ENCODE assay signal across 22 mouse cellular contexts in genomic region chrX:145501666-145502355, GRCm38 (mm10). TPM values are rescaled to one million over a fixed set of nuclear protein-coding genes. Genes with fewer than 3 reads are reported as not detected.
DNase-seq lines count a peak whose midpoint lies in the region; ATAC-seq and TF ChIP-seq lines count a peak whose summit lies in the region.
"Had no signal": no experiment of that assay in that cellular context is flagged by ENCODE, and none has a peak within 500 bp of the region (broad histone marks: within the 10 kb centered on the region; RNA-seq: fewer than 3 reads in every experiment).

No protein-coding gene starts in this region.

- no peaks in the 10 kb centered on the region for H3K36me3 ChIP-seq in neural tube, embryonic 12.5 days
- H3K36me3 ChIP-seq: embryonic facial prominence, embryonic 15.5 days; heart, embryonic 10.5 days; midbrain, embryonic 13.5 days; neural tube, embryonic 15.5 days had no signal

- no peaks in the 10 kb centered on the region for H3K27me3 ChIP-seq in neural tube, embryonic 12.5 days (replicated peaks)
- H3K27me3 ChIP-seq: embryonic facial prominence, embryonic 15.5 days; neural tube, embryonic 15.5 days had no signal

- no peaks in the 10 kb centered on the region for H3K9me3 ChIP-seq in neural tube, embryonic 12.5 days
- H3K9me3 ChIP-seq: embryonic facial prominence, embryonic 15.5 days; heart, embryonic 10.5 days; midbrain, embryonic 13.5 days; neural tube, embryonic 15.5 days had no signal

- no peak for ATAC-seq in neural tube, embryonic 12.5 days (ENCODE audit: low FRiP score, low read depth)
- ATAC-seq: forebrain, postnatal 0 days; midbrain, embryonic 13.5 days; Patski had no signal

- DNase-seq in gastrocnemius, adult 2 months: no peak
- DNase-seq in gastrocnemius, postnatal 10 days: no peak
- peak; percentile 36 to 37 for DNase-seq in kidney, adult 8-10 months
- no peak for DNase-seq in kidney, postnatal 10 days
- DNase-seq in neural tube, embryonic 10.5 days (ENCODE audit: extremely low spot score, low spot score): no peak
- DNase-seq in layer of hippocampus, adult 11-12 months (ENCODE audit: low spot score): no peak
- no peak for DNase-seq in lung, adult 18-20 months
- DNase-seq: adrenal gland, adult 8-10 months; cerebellum, adult 8-10 months; forebrain, postnatal 0 days; heart, postnatal 14 days; lung, postnatal 14 days; right cerebral cortex, postnatal 14 days; spleen, adult 18-20 months; thymus, postnatal 36 days had no signal

- no peak overlapping the region for H3K9ac ChIP-seq in neural tube, embryonic 12.5 days
- H3K9ac ChIP-seq: embryonic facial prominence, embryonic 15.5 days; forebrain, postnatal 0 days; midbrain, embryonic 13.5 days; neural tube, embryonic 15.5 days had no signal

- no peak overlapping the region; the same call in 1 of the 2 replicates for H3K27ac ChIP-seq in gastrocnemius, adult 2 months
- H3K27ac ChIP-seq in neural tube, embryonic 12.5 days: no peak overlapping the region
- H3K27ac ChIP-seq: embryonic facial prominence, embryonic 15.5 days; heart, embryonic 10.5 days; kidney, postnatal 0 days; midbrain, embryonic 13.5 days; neural tube, embryonic 15.5 days had no signal

- H3K4me3 ChIP-seq in gastrocnemius, adult 2 months: peak overlapping the region; percentile 74
- H3K4me3 ChIP-seq in neural tube, embryonic 12.5 days: no peak overlapping the region
- H3K4me3 ChIP-seq: embryonic facial prominence, embryonic 15.5 days; heart, embryonic 10.5 days; midbrain, embryonic 13.5 days; neural tube, embryonic 15.5 days had no signal

- intact Hi-C loops in gastrocnemius, adult 2 months (cut with DNase I): loop anchor here (5.0 kb wide), 1 partner anchor 35 kb away; no protein-coding TSS in a partner anchor

- WGBS in neural tube, embryonic 12.5 days: 51% methylated on average over 8 of the region's 8 CpGs

- TF ChIP-seq CTCF in gastrocnemius, adult 2 months (IDR thresholded peaks at IDR 0.05): no peak

- no peaks in the 10 kb centered on the region for H3K4me1 ChIP-seq in neural tube, embryonic 12.5 days
- H3K4me1 ChIP-seq: embryonic facial prominence, embryonic 15.5 days; heart, embryonic 10.5 days; midbrain, embryonic 13.5 days; neural tube, embryonic 15.5 days had no signal

- H3K4me2 ChIP-seq in neural tube, embryonic 12.5 days (replicated peaks): 0 out of 2 replicates have a peak overlapping the region, but pooled peaks have one; percentile 2
- H3K4me2 ChIP-seq: embryonic facial prominence, embryonic 15.5 days; midbrain, embryonic 13.5 days; neural tube, embryonic 15.5 days had no signal

RNA-seq across cellular contexts. Expression of gene Amot, which starts 3.2 kb away (rescaled TPM):
- total RNA-seq in gastrocnemius, adult 2 months (2021): 100 to 1,000 TPM in 1 of 2 experiments, 10 to 100 TPM in 1; 82.8 to 116 TPM
- 100 to 1,000 TPM; 191 to 215 TPM for total RNA-seq in gastrocnemius, postnatal 10 days (2021)
- 16.7 and 19.8 TPM in 2 replicates for polyA plus RNA-seq in neural tube, embryonic 12.5 days (2016; fragmentation: Nextera tagmentation; extraction: Ambion mirVana)

Comparison
In these comparisons a context has a peak if more than half of its experiments do, and no peak if none do; other contexts are left out.
1. DNase-seq: peak in kidney, adult 8-10 months (2 of 2); none in gastrocnemius, adult 2 months (single experiment), gastrocnemius, postnatal 10 days (single experiment), kidney, postnatal 10 days (single experiment), neural tube, embryonic 10.5 days (single experiment), layer of hippocampus, adult 11-12 months (single experiment) and lung, adult 18-20 months (0 of 2).